16 mouse cellular contexts compared by ENCODE assay signal in the genomic region with DNA sequence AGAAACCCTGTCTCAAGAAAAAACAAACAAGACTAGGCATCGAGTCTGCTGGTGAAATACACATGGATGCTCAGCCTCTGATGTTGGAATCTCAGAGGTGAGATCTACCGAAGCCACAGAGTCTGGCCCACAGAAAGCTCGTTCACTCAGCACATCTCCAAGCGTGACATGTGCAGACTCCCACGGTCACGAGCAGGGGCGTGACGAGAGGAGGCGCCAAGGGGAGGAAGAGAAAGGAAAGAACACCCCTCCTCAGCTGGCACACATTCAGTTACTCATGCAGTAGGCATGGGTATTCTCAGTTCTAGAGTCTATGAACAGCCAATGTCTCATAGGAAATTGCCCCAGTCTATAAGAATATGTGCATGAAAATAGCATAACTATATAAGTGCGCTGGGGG.
"Had no signal": no experiment of that assay in that cellular context is flagged by ENCODE, and none has a peak within 500 bp of the region (broad histone marks: within the 10 kb centered on the region; RNA-seq: fewer than 3 reads in every experiment).

No protein-coding gene starts in this region.

- H3K36me3 ChIP-seq: liver, embryonic 13.5 days; midbrain, embryonic 12.5 days had no signal

- H3K27ac ChIP-seq: kidney, embryonic 15.5 days; limb, embryonic 12.5 days; liver, embryonic 13.5 days; lung, embryonic 15.5 days; macrophage; midbrain, embryonic 12.5 days; stomach, postnatal 0 days had no signal

- H3K27me3 ChIP-seq: kidney, embryonic 15.5 days; limb, embryonic 12.5 days; liver, embryonic 13.5 days; lung, embryonic 15.5 days; megakaryocyte, embryonic 14.5 days; midbrain, embryonic 12.5 days had no signal

- H3K9me3 ChIP-seq: kidney, embryonic 15.5 days; limb, embryonic 12.5 days; liver, embryonic 13.5 days; lung, embryonic 15.5 days; megakaryocyte, embryonic 14.5 days; midbrain, embryonic 12.5 days had no signal

- H3K4me2 ChIP-seq: kidney, embryonic 15.5 days; limb, embryonic 12.5 days; liver, embryonic 13.5 days; lung, embryonic 15.5 days; midbrain, embryonic 12.5 days had no signal

- H3K4me1 ChIP-seq: liver, embryonic 13.5 days; lung, embryonic 15.5 days; megakaryocyte, embryonic 14.5 days; midbrain, embryonic 12.5 days had no signal

- DNase-seq: kidney, adult 18-20 months; kidney, postnatal 14 days; liver; liver, embryonic 13.5 days; liver, postnatal 0 days; lung, postnatal 14 days; right cerebral cortex, postnatal 25 days; thymus, adult 18-20 months; thymus, postnatal 14 days had no signal

- H3K4me3 ChIP-seq: kidney, embryonic 15.5 days; limb, embryonic 12.5 days; liver, embryonic 13.5 days; lung, embryonic 15.5 days; megakaryocyte, embryonic 14.5 days; midbrain, embryonic 12.5 days had no signal

- H3K9ac ChIP-seq: kidney, embryonic 15.5 days; limb, embryonic 12.5 days; liver, embryonic 13.5 days; liver, postnatal 0 days; lung, embryonic 15.5 days; midbrain, embryonic 12.5 days had no signal
